Mouse (Mus musculus) cerebellum, adult 2 months (tissue): ENCODE data around the gene Pgls.

Source experiments
- CTCF ChIP-seq: fragments of 200-500 bp; IDR thresholded peaks from 2 replicates; pipeline ENCODE4 v1.5.1; 2011; ENCODE audit warnings: low read depth, mild to moderate bottlenecking, control low read depth, low read length, moderate library complexity, borderline replicate concordance; ENCODE audit not compliant: insufficient read depth
- POLR2A ChIP-seq: fragments of 200-500 bp; IDR thresholded peaks from 2 replicates; pipeline ENCODE4 v1.6.1; 2011; ENCODE audit warnings: low read length, control low read depth, borderline replicate concordance; ENCODE audit not compliant: insufficient read depth

GRCm38 (mm10) chr8:71579476-71579875 lies 12.5 kb upstream of the Pgls start:
- no peak for TF ChIP-seq CTCF
- no peak for TF ChIP-seq POLR2A
